Comparison of ENCODE assay signal across 10 mouse cellular contexts in genomic region chr7:138396109-138396862, GRCm38 (mm10). TPM values are rescaled to one million over a fixed set of nuclear protein-coding genes. Genes with fewer than 3 reads are reported as not detected.
DNase-seq lines count a peak whose midpoint lies in the region; ATAC-seq lines count a peak whose summit lies in the region.
"Had no signal": no experiment of that assay in that cellular context is flagged by ENCODE, and none has a peak within 500 bp of the region (broad histone marks: within the 10 kb centered on the region; RNA-seq: fewer than 3 reads in every experiment).

No protein-coding gene starts in this region.

- H3K36me3 ChIP-seq in limb, embryonic 13.5 days, result no peaks in the 10 kb centered on the region
- H3K36me3 ChIP-seq in limb, embryonic 10.5 days, result no peaks in the 10 kb centered on the region
- no peaks in the 10 kb centered on the region for H3K36me3 ChIP-seq in forebrain, embryonic 10.5 days (replicated peaks)
- no peaks in the 10 kb centered on the region for H3K36me3 ChIP-seq in hindbrain, embryonic 14.5 days (replicated peaks; ENCODE audit: control insufficient read depth, insufficient read depth)
- H3K36me3 ChIP-seq in neural tube, embryonic 14.5 days (ENCODE audit: control insufficient read depth, insufficient read depth, low read length), result no peaks in the 10 kb centered on the region
- no peaks in the 10 kb centered on the region for H3K36me3 ChIP-seq in heart, embryonic 10.5 days
- H3K36me3 ChIP-seq: G1E had no signal

- peak overlapping the region; percentile 98; the same call in 1 of the 2 replicates for H3K4me2 ChIP-seq in limb, embryonic 13.5 days (replicated peaks)
- H3K4me2 ChIP-seq in hindbrain, embryonic 14.5 days (replicated peaks), result peak overlapping the region; percentile 99
- H3K4me2 ChIP-seq in neural tube, embryonic 14.5 days (ENCODE audit: low read depth, low read length), result peak overlapping the region; percentile 95

- no peak overlapping the region for H3K27ac ChIP-seq in limb, embryonic 13.5 days
- no peak overlapping the region for H3K27ac ChIP-seq in limb, embryonic 10.5 days
- H3K27ac ChIP-seq in forebrain, embryonic 10.5 days, result no peak overlapping the region
- H3K27ac ChIP-seq in hindbrain, embryonic 14.5 days, result peak overlapping the region; percentile 77
- H3K27ac ChIP-seq in neural tube, embryonic 14.5 days (ENCODE audit: low read depth, low read length), result peak overlapping the region; percentile 77; the same call in 1 of the 2 replicates
- H3K27ac ChIP-seq in heart, embryonic 10.5 days, result no peak overlapping the region

- peaks cover 71% of the 10 kb centered on the region for H3K27me3 ChIP-seq in limb, embryonic 13.5 days
- H3K27me3 ChIP-seq in limb, embryonic 10.5 days (ENCODE audit: low read depth, poor library complexity, severe bottlenecking), result peaks cover 55% of the 10 kb centered on the region
- peaks cover 50% of the 10 kb centered on the region for H3K27me3 ChIP-seq in forebrain, embryonic 10.5 days (ENCODE audit: poor library complexity, severe bottlenecking)
- 0 out of 2 replicates have a peak, but pooled peaks cover 3% of the 10 kb centered on the region for H3K27me3 ChIP-seq in hindbrain, embryonic 14.5 days (ENCODE audit: control insufficient read depth, insufficient read depth, low read length)
- peaks cover 5% of the 10 kb centered on the region; the same call in 1 of the 2 replicates for H3K27me3 ChIP-seq in neural tube, embryonic 14.5 days (ENCODE audit: control insufficient read depth, insufficient read depth, low read length)
- H3K27me3 ChIP-seq in heart, embryonic 10.5 days (ENCODE audit: insufficient read depth, poor library complexity, severe bottlenecking), result peaks cover 59% of the 10 kb centered on the region

- no peaks in the 10 kb centered on the region for H3K9me3 ChIP-seq in limb, embryonic 13.5 days
- H3K9me3 ChIP-seq in limb, embryonic 10.5 days (replicated peaks), result no peaks in the 10 kb centered on the region
- no peaks in the 10 kb centered on the region for H3K9me3 ChIP-seq in forebrain, embryonic 10.5 days
- no peaks in the 10 kb centered on the region for H3K9me3 ChIP-seq in hindbrain, embryonic 14.5 days (ENCODE audit: control insufficient read depth, low read length)
- no peaks in the 10 kb centered on the region for H3K9me3 ChIP-seq in neural tube, embryonic 14.5 days (ENCODE audit: control insufficient read depth, low read length)
- no peaks in the 10 kb centered on the region for H3K9me3 ChIP-seq in heart, embryonic 10.5 days

- 42% methylated on average over 13 of the region's 13 CpGs for WGBS in limb, embryonic 13.5 days
- WGBS in limb, embryonic 10.5 days, result 40% methylated on average over 13 of the region's 13 CpGs
- WGBS in forebrain, embryonic 10.5 days, result 46% methylated on average over 13 of the region's 13 CpGs
- WGBS in hindbrain, embryonic 14.5 days, result 21% methylated on average over 13 of the region's 13 CpGs
- WGBS in neural tube, embryonic 14.5 days, result 21% methylated on average over 13 of the region's 13 CpGs
- WGBS in heart, embryonic 10.5 days, result 35% methylated on average over 13 of the region's 13 CpGs

- H3K9ac ChIP-seq in limb, embryonic 13.5 days, result no peak overlapping the region
- peak overlapping the region; percentile 89 for H3K9ac ChIP-seq in hindbrain, embryonic 14.5 days
- H3K9ac ChIP-seq in neural tube, embryonic 14.5 days (replicated peaks; ENCODE audit: low read depth, low read length), result peak overlapping the region; percentile 79; the same call in 1 of the 2 replicates

- no peak for ATAC-seq in limb, embryonic 13.5 days (ENCODE audit: low FRiP score, low read depth)
- no peak for ATAC-seq in hindbrain, embryonic 14.5 days (ENCODE audit: low FRiP score)
- no peak for ATAC-seq in neural tube, embryonic 14.5 days (ENCODE audit: low read depth)
- ATAC-seq: intestine, postnatal 0 days had no signal

- H3K4me1 ChIP-seq in limb, embryonic 13.5 days, result peaks cover 12% of the 10 kb centered on the region
- H3K4me1 ChIP-seq in limb, embryonic 10.5 days, result peaks cover 18% of the 10 kb centered on the region
- H3K4me1 ChIP-seq in forebrain, embryonic 10.5 days, result peaks cover 21% of the 10 kb centered on the region
- H3K4me1 ChIP-seq in hindbrain, embryonic 14.5 days (replicated peaks; ENCODE audit: control insufficient read depth, insufficient read depth, low read length), result no peaks in the 10 kb centered on the region; the same call in 1 of the 2 replicates
- peaks cover 7% of the 10 kb centered on the region; the same call in 1 of the 2 replicates for H3K4me1 ChIP-seq in neural tube, embryonic 14.5 days (ENCODE audit: control insufficient read depth, insufficient read depth, low read length)
- H3K4me1 ChIP-seq in heart, embryonic 10.5 days, result peaks cover 10% of the 10 kb centered on the region

- no peak overlapping the region for H3K4me3 ChIP-seq in limb, embryonic 13.5 days
- H3K4me3 ChIP-seq in limb, embryonic 10.5 days, result no peak overlapping the region
- peak overlapping the region; percentile 68; the same call in 1 of the 2 replicates for H3K4me3 ChIP-seq in forebrain, embryonic 10.5 days
- peak overlapping the region; percentile 78 for H3K4me3 ChIP-seq in hindbrain, embryonic 14.5 days (replicated peaks; ENCODE audit: low read length)
- H3K4me3 ChIP-seq in neural tube, embryonic 14.5 days (ENCODE audit: low read depth, low read length), result peak overlapping the region; percentile 68
- no peak overlapping the region; the same call in 1 of the 2 replicates for H3K4me3 ChIP-seq in heart, embryonic 10.5 days

- DNase-seq in limb, embryonic 10.5 days (ENCODE audit: low spot score), result no peak
- DNase-seq in forebrain, embryonic 10.5 days (ENCODE audit: extremely low spot score, low spot score), result no peak
- peak; percentile 69 for DNase-seq in hindbrain, embryonic 14.5 days (ENCODE audit: low spot score)
- DNase-seq in kidney, adult 9 months, result no peak
- no peak for DNase-seq in heart, embryonic 10.5 days (ENCODE audit: low spot score)
- DNase-seq: spleen, adult 18-20 months had no signal

RNA-seq across cellular contexts. Expression of gene Tcerg1l, which starts 1.2 kb away (rescaled TPM):
- 1.2 and 2.1 TPM in 2 replicates for polyA plus RNA-seq in limb, embryonic 13.5 days (2015; fragmentation: Nextera tagmentation; extraction: Ambion mirVana)
- polyA plus RNA-seq in limb, embryonic 10.5 days (2016; fragmentation: Nextera tagmentation; extraction: Ambion mirVana), result 0.29 and 1.4 TPM in 2 replicates
- 1.0 and 1.2 TPM in 2 replicates for polyA plus RNA-seq in forebrain, embryonic 10.5 days (2016; fragmentation: Nextera tagmentation; extraction: Ambion mirVana)
- polyA plus RNA-seq in hindbrain, embryonic 14.5 days (2014; fragmentation: Nextera tagmentation; extraction: Ambion mirVana), result 39.7 and 41.0 TPM in 2 replicates
- 47.9 and 50.6 TPM in 2 replicates for polyA plus RNA-seq in neural tube, embryonic 14.5 days (2014; fragmentation: Nextera tagmentation; extraction: Ambion mirVana)
- polyA plus RNA-seq in heart, embryonic 10.5 days (2016; fragmentation: Nextera tagmentation; extraction: Ambion mirVana), result 0.25 and 1.4 TPM in 2 replicates
- polyA plus RNA-seq: G1E had no signal

Comparison
In these comparisons a context has a peak if more than half of its experiments do, and no peak if none do; other contexts are left out.
1. H3K27ac ChIP-seq: peak in hindbrain, embryonic 14.5 days (single experiment) and neural tube, embryonic 14.5 days (single experiment); none in limb, embryonic 13.5 days (single experiment), limb, embryonic 10.5 days (single experiment), forebrain, embryonic 10.5 days (single experiment) and heart, embryonic 10.5 days (single experiment).
2. H3K4me3 ChIP-seq: peak in forebrain, embryonic 10.5 days (single experiment), hindbrain, embryonic 14.5 days (single experiment) and neural tube, embryonic 14.5 days (single experiment); none in limb, embryonic 13.5 days (single experiment), limb, embryonic 10.5 days (single experiment) and heart, embryonic 10.5 days (single experiment).
3. RNA of gene Tcerg1l, which starts 1.2 kb away (polyA plus RNA-seq): 47.9 to 50.6 TPM in neural tube, embryonic 14.5 days and 39.7 to 41.0 TPM in hindbrain, embryonic 14.5 days; 0.29 to 1.4 TPM in limb, embryonic 10.5 days, 0.25 to 1.4 TPM in heart, embryonic 10.5 days, 1.2 to 2.1 TPM in limb, embryonic 13.5 days and 1.0 to 1.2 TPM in forebrain, embryonic 10.5 days; every median in the first group is over 10 times any median in the second.
4. Peak in every context shown above with its lines, with median percentiles within 50 percentile points of each other: H3K4me2 ChIP-seq.